Mouse (Mus musculus): ENCODE data around the gene Efcc1. TPM values are rescaled to one million over a fixed set of nuclear protein-coding genes. Genes with fewer than 3 reads are reported as not detected.
A peak's percentile ranks its signal among the peaks of the same experiment; 100 is the strongest.
"Not testable (repeated sequence)": the region's sequence is repeated elsewhere in the genome, so short reads cannot be mapped to it uniquely, and the experiment has no call there.

Efcc1 gene
- polyA plus RNA-seq, 1 experiment = 3.0 TPM

DNA sequence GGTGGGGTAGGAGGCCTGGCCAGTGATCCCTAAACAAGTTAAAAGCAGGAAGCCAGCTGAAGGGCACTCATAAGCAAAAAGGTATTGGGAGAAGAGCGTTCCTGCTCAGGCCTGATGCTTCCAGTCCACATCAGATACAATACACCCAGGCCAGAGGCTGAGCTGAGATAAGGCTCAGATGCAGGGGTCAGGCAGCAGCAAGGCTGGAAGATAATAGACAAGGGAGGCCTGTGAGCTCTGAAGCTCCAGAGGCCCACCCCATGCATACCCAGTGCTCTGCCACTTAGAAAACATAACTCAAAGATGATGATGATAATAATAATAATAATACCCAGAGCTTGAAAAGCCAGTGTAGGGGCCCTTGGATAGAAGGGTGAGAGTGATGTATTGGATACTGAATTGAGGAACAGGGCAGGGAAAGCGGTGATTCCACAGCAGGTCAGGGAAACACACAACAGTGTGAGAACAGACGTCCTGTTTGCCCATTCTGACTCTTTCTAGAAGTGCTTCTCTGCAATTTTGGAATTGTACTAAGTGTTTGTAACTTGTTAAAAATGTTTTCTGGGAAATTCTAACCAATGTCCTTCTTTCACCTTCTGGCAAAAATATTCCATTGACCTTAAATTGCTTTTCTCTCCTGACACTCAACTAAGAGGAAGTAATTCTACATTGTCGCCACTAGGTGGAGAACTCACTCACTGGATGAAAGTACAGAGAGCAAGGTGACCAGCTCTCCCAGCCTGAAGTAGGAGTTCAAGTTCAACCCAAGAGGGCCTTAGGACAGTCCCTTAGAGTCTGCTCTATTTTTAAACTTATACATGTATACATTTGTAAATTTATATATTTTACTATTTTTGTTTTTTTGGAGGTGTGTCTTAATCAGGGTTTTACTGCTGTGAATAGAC is 33.0 kb downstream of the Efcc1 start:
- Histone ChIP-seq H3K27ac (ENCODE audit: insufficient read depth, low read depth, low read length) (peak overlapping the region; percentile 13; the same call in 1 of the 2 replicates), H3K4me1 (ENCODE audit: control insufficient read depth, insufficient read depth, low read length) (peaks cover 7% of the 10 kb centered on the region), H3K27me3 (replicated peaks; ENCODE audit: control insufficient read depth, insufficient read depth, low read length) (no peaks in the 10 kb centered on the region), H3K4me3 (ENCODE audit: insufficient read depth, low read depth, low read length) (no peak overlapping the region), H3K36me3 (ENCODE audit: control insufficient read depth, insufficient read depth, low read length) (no peaks in the 10 kb centered on the region)
- no peak for TF ChIP-seq POLR2A (IDR thresholded peaks at IDR 0.05; ENCODE audit: low read depth, low read length)
- peak; percentile 64 for TF ChIP-seq CTCF (conservative IDR thresholded peaks at IDR 0.05; ENCODE audit: insufficient read depth, insufficient read length, low read depth, low read length)
- peak; percentile 74 for DNase-seq
- WGBS = 54% methylated on average over 4 of the region's 4 CpGs

DNA sequence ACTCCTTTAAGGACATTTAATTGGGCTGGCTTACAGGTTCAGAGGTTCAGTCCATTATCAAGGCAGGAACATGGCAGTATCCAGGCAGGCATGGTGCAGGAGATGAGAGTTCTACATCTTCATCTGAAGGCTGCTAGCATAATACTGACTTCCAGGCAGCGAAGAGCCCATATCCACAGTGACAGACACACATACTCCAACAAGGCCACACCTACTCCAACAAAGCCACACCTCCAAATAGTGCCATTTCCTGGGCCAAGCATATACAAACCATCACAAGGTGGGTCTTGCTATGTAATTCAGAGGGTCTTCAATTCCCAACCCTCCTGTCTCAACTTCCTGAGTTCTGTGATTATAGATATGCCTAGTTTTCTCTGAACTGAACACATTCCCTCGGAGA is 33.6 kb downstream of the Efcc1 start:
- not testable (repeated sequence) for H3K4me3 ChIP-seq (ENCODE audit: insufficient read depth, low read depth, low read length); H3K36me3 ChIP-seq (ENCODE audit: control insufficient read depth, insufficient read depth, low read length); DNase-seq; H3K27ac ChIP-seq (ENCODE audit: insufficient read depth, low read depth, low read length); H3K4me1 ChIP-seq (ENCODE audit: control insufficient read depth, insufficient read depth, low read length); H3K27me3 ChIP-seq (replicated peaks; ENCODE audit: control insufficient read depth, insufficient read depth, low read length)
- 89% methylated on average over 2 of the region's 2 CpGs for WGBS

DNA sequence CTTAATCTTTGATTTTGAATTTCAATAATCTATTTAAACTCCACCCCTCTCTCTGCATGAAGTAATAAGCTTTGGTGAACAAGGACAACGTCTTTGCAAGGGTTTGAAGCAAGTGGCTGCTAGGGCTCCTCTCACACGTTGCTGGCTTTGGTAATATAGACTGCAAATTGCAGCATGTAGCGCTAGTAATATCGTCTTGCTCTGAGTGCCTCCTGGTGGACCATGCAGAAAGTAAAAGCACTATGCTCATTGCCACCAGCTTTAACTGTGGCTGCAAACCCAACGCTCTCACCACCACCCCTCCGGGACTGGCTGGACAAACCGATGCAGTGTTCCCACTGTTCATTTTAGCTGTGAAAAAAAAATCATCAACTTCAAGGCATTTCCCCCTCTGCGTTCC is 40.0 kb downstream of the Efcc1 start:
- H3K4me1 ChIP-seq (ENCODE audit: control insufficient read depth, insufficient read depth, low read length) = no peaks in the 10 kb centered on the region
- peak; percentile 22 for DNase-seq
- H3K27ac ChIP-seq (ENCODE audit: insufficient read depth, low read depth, low read length) = no peak overlapping the region
- H3K4me3 ChIP-seq (ENCODE audit: insufficient read depth, low read depth, low read length) = no peak overlapping the region
- peak; percentile 55 for TF ChIP-seq CTCF (conservative IDR thresholded peaks at IDR 0.05; ENCODE audit: insufficient read depth, insufficient read length, low read depth, low read length)
- TF ChIP-seq POLR2A (IDR thresholded peaks at IDR 0.05; ENCODE audit: low read depth, low read length) = no peak
- H3K27me3 ChIP-seq (replicated peaks; ENCODE audit: control insufficient read depth, insufficient read depth, low read length) = no peaks in the 10 kb centered on the region
- no peaks in the 10 kb centered on the region for H3K36me3 ChIP-seq (ENCODE audit: control insufficient read depth, insufficient read depth, low read length)
- 36% methylated on average over 8 of the region's 8 CpGs for WGBS

DNA sequence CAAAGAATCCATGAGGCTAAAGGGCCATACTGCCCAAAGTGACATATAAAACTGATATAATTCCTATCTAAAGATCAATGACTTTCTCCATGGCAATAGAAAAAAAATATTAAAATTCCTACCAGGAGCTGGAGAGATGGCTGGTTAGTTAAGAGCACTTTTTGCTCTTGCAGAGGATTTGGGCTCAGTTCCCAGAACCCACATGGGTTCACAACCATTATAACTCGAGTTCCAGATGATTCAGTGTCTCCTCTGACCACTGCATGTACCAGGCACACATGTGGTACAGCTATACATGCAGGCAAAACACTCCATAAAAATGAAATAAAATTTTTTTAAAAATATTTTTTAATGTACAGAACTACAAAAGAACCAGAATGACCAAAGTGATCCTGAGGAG is 43.8 kb downstream of the Efcc1 start:
- 27% methylated on average over 1 of the region's 1 CpGs for WGBS
- TF ChIP-seq CTCF (conservative IDR thresholded peaks at IDR 0.05; ENCODE audit: insufficient read depth, insufficient read length, low read depth, low read length) = no peak
- no peak for TF ChIP-seq POLR2A (IDR thresholded peaks at IDR 0.05; ENCODE audit: low read depth, low read length)
- no peaks in the 10 kb centered on the region for H3K36me3 ChIP-seq (ENCODE audit: control insufficient read depth, insufficient read depth, low read length)
- H3K27me3 ChIP-seq (replicated peaks; ENCODE audit: control insufficient read depth, insufficient read depth, low read length) = no peaks in the 10 kb centered on the region
- H3K4me3 ChIP-seq (ENCODE audit: insufficient read depth, low read depth, low read length) = no peak overlapping the region
- H3K27ac ChIP-seq (ENCODE audit: insufficient read depth, low read depth, low read length) = no peak overlapping the region
- no peak for DNase-seq
- H3K4me1 ChIP-seq (ENCODE audit: control insufficient read depth, insufficient read depth, low read length) = peaks cover 3% of the 10 kb centered on the region; the same call in 1 of the 2 replicates

DNA sequence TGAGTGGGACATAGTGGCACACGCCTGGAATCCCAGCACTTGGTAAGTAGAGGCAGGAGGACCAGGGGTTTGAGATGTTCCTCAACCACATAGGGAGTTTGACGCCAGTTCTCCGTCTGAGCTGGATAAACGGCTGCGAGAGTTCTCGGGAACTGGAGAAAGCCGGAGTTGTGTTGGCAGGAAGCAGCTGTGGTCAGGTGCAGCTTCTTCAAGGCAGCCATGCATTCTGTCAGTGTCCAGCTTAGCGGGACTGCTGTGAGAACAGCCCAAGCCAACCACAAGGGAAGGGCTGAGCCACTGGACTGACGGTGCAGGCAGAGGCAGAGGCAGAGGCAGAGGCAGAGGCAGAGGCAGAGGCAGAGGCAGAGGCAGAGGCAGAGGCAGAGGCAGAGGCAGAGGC is 44.2 kb downstream of the Efcc1 start:
- no peaks in the 10 kb centered on the region for H3K36me3 ChIP-seq (ENCODE audit: control insufficient read depth, insufficient read depth, low read length)
- TF ChIP-seq CTCF (conservative IDR thresholded peaks at IDR 0.05; ENCODE audit: insufficient read depth, insufficient read length, low read depth, low read length) (no peak), POLR2A (IDR thresholded peaks at IDR 0.05; ENCODE audit: low read depth, low read length) (no peak)
- H3K4me3 ChIP-seq (ENCODE audit: insufficient read depth, low read depth, low read length) = no peak overlapping the region
- H3K27ac ChIP-seq (ENCODE audit: insufficient read depth, low read depth, low read length) = no peak overlapping the region
- peaks cover 3% of the 10 kb centered on the region; the same call in 1 of the 2 replicates for H3K4me1 ChIP-seq (ENCODE audit: control insufficient read depth, insufficient read depth, low read length)
- no peaks in the 10 kb centered on the region for H3K27me3 ChIP-seq (replicated peaks; ENCODE audit: control insufficient read depth, insufficient read depth, low read length)
- no peak for DNase-seq
- 67% methylated on average over 9 of the region's 9 CpGs for WGBS

DNA sequence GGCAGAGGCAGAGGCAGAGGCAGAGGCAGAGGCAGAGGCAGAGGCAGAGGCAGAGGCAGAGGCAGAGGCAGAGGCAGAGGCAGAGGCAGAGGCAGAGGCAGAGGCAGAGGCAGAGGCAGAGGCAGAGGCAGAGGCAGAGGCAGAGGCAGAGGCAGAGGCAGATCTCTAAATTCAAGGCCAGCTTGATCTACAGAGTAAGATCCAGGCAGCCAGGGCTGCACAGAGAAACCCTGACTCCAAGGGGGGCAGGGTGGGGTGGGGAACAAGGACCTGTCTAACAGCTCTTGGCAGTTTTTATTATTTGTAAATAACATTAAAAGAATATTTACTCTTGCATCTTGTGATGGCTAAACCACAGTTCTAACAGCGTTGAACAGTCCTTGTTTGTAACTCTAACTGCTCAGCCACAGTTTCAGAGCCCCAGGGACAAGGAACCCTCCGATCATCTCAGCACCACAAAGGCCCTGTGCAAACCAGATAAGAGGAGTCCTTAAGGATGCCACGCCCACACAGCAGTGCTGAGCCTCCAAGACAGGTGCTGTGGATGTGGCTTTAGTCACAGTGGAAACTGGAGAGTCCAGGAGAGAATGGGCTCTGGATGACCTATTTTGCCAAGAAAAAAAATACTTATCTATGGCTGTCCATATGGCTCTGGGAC is 45.0 kb downstream of the Efcc1 start:
- Histone ChIP-seq H3K4me1 (ENCODE audit: control insufficient read depth, insufficient read depth, low read length) (peaks cover 3% of the 10 kb centered on the region; the same call in 1 of the 2 replicates), H3K27ac (ENCODE audit: insufficient read depth, low read depth, low read length) (no peak overlapping the region), H3K27me3 (replicated peaks; ENCODE audit: control insufficient read depth, insufficient read depth, low read length) (no peaks in the 10 kb centered on the region), H3K36me3 (ENCODE audit: control insufficient read depth, insufficient read depth, low read length) (no peaks in the 10 kb centered on the region), H3K4me3 (ENCODE audit: insufficient read depth, low read depth, low read length) (no peak overlapping the region)
- DNase-seq = no peak
- WGBS = 70% methylated on average over 3 of the region's 3 CpGs
- TF ChIP-seq POLR2A (IDR thresholded peaks at IDR 0.05; ENCODE audit: low read depth, low read length) (no peak), CTCF (conservative IDR thresholded peaks at IDR 0.05; ENCODE audit: insufficient read depth, insufficient read length, low read depth, low read length) (no peak)

DNA sequence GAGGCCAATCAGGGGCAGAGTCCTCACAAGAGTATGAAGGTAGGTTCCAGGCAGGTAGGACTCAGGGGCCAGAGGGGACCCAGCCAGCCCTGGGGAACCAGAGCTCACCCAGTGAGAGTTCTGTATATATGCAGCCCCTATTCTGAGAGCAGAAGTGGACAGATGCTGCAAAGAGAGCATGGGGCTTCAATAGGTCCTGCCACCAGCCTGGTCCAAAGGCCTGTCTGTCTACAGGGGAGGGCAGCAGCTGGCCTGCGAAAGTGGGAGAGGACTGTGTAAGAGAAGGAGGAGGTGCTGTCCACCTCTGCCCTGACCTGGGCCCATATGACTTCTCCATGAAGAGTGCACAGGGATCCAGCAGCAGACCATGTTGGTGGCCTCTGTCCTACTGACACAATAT is 46.0 kb downstream of the Efcc1 start:
- no peak for TF ChIP-seq CTCF (conservative IDR thresholded peaks at IDR 0.05; ENCODE audit: insufficient read depth, insufficient read length, low read depth, low read length)
- TF ChIP-seq POLR2A (IDR thresholded peaks at IDR 0.05; ENCODE audit: low read depth, low read length) = no peak
- H3K4me1 ChIP-seq (ENCODE audit: control insufficient read depth, insufficient read depth, low read length) = peaks cover 3% of the 10 kb centered on the region; the same call in 1 of the 2 replicates
- no peaks in the 10 kb centered on the region for H3K27me3 ChIP-seq (replicated peaks; ENCODE audit: control insufficient read depth, insufficient read depth, low read length)
- no peak overlapping the region for H3K27ac ChIP-seq (ENCODE audit: insufficient read depth, low read depth, low read length)
- 67% methylated on average over 1 of the region's 1 CpGs for WGBS
- H3K36me3 ChIP-seq (ENCODE audit: control insufficient read depth, insufficient read depth, low read length) = no peaks in the 10 kb centered on the region
- DNase-seq = no peak
- H3K4me3 ChIP-seq (ENCODE audit: insufficient read depth, low read depth, low read length) = no peak overlapping the region

All from kidney, adult 2 months (tissue).